Mouse (Mus musculus) monocyte, adult 2 months (primary cell): ENCODE measurements around the gene Ugt1a9.

ENCODE experiments used
- DNase-seq, 2 experiments: peaks; one replicate each; pipeline ENCODE4 v3.0.0; 2022; ENCODE audit warnings: low spot score in 2 of 2, low read depth in 1 of 2

Ugt1a9 gene

DNA sequence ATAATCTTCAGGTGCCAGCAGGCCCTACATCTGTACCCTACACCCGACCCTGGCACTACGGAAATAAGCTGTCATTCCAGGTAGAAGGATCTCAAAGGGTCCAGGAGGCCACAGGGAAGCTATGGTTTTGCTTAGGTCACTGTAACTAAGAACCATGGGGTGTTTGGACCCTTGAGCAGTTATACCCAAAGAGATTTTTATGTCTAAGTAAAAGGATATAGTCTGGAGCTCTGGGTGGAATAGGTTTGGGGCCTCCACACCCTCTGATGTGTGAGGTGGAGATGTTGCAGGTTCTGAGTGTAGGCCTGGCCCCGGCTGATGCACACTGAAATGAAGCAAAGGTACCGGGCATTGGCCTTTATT, 163.6 kb downstream of the Ugt1a9 start:
- no peak for DNase-seq

DNA sequence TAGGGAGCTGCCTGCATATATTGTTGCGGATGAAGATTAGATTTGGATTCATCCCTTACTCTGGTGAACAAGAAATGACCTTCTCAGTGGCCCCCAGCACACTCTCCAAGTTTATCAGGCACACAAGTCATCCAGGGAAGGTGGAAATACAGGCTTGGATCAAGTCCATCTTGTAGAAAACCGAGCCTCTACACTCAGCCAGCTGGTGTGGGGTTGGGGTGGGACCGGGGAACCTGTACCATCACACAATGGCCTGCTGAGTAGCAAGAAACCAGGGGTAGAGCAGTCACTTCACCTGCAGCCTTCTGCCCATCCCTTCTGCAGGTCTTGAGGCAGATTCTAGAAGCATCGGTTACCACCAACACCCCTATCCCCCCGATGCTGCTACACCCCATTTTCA, 164.0 kb downstream of the Ugt1a9 start:
- DNase-seq: no peak

DNA sequence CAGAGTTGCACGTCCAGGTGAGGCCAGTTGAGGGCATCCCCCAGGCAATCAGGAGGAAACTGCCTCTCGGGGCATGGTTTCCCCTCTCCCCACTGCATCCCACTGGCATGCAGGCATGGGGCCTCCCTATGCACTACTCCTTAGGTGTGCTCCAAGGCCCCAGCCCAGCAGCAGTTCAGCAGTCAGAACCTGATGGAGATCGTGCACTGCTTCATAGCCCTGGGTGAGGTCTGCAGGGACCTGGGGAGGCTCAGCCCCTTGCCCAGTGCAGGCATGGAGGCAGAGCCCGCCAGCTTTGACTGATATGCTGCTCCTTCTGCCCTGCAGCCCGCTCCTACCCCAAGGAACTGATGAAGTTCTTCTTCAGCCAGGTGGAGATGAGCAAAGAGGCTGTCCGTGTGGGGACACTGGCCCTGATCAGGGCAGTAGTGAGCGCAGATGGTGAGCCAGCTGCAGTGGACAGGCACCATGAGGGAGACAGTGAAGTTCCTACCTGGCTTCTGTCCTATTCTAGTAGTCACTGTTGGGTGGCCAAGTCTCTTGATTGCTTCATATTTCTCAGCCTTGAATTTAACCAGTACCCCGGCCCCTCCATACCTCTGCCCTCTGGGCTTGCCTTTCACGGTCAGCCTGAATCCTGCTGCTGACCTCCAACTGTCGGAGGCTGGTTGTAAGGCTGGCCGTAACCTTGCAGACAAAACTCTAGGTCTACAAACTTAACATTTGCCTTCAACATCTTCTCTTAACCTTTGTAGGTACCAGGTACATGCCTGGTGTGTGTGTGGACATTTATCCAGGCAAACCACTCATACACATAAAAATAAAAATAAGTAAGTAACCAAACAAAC, 164.7 kb downstream of the Ugt1a9 start:
- no peak for DNase-seq

DNA sequence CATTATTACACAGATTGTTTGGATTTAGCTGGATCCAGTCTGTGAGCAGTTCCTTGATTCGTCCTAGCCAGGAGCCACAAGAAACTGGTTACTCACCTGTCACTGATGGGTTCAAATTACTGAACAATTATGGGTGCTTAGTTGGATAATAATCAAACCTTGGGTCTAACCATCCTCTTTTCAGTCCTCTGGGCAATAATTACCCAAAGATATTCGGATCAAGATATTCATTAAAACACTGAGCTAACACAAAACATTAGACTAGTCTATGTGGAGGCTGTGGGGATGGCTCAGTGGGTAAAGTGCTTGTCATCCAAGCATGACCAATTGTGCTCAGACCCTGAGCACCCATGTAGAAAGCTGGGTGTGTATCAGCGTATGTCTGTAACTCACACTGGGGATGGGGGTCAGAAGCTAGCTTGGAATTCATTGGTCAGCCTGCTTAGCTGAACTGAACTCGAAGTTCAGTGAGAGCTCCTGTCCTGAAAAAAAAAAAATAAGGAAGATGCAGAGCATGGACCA, 165.4 kb downstream of the Ugt1a9 start:
- DNase-seq: no peak

DNA sequence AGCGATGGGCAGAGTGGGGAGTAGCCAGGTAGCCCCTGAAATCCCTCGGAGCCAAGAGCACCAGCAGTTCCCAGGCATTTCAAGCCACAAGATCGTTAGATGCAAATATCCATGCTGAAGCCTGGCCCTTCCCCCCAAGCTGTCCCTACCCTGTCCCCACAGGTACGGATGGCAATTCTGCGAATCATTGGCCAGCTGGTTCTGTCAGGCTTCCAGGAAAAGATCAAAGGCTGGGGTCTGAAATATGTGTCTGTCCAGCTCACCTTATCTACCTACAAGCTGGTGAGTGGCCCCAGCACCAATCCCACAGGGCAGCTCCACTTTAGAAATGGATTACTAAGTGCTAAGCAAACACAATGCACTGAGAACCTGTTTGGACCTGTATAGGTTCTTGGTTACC, 166.7 kb downstream of the Ugt1a9 start:
- DNase-seq: no peak

DNA sequence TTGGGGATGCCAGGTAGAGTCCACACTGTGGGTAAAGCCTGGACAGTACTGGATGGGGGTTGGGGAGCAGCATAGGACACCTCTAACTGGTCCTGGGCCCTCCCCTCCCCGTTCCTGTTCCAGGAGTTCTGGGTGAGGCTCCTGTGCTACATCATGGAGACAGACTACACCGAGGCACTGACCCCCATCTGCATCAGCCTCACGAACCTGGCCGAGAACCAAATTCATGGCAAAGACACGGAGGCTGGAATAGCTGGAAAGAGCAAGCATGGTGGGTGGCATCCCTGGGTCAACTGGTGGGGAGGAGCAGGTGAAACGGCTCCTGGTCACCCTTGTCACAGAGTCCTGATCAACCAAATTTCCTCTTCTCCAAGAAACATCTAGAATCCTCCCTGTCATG, 168.2 kb downstream of the Ugt1a9 start:
- no peak for DNase-seq

DNA sequence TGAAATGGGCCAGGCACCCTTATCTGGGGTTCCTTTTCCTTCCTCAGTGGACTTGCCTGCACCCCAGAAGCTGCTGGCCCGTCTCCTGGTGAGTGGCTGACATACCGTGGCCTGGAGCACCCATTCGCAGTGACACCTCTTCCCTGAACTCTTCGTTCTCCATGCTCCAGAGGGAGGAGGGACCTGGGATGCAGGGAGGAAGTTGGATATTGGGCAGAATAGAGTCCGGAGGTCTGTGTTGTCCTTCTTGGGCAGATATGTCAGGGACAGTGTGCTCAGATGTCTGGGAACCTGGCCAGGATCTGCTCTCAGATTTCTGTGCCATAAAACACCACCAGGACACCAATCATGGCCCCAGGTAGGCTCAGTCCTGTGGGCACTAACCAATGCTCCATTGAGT, 169.5 kb downstream of the Ugt1a9 start:
- DNase-seq: no peak

DNA sequence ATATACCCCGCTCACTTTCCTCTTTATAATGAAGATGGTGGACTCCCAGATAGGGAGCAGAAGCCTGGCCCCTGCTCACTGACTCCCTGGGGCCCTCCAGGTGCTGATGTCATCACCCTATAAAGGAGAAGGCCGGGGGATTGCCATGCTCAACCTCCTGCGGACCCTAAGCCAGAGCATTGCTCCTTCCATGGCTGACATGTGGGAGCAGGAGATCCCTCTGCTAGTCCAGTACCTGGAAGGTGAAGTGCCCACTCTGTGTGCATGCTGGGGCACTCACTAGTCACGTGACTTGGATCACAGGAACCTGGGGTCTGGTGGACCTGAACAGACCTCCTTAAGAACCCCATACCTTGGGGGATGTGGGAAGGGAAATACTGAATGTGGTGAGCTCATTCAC, 170.0 kb downstream of the Ugt1a9 start:
- no peak for DNase-seq

DNA sequence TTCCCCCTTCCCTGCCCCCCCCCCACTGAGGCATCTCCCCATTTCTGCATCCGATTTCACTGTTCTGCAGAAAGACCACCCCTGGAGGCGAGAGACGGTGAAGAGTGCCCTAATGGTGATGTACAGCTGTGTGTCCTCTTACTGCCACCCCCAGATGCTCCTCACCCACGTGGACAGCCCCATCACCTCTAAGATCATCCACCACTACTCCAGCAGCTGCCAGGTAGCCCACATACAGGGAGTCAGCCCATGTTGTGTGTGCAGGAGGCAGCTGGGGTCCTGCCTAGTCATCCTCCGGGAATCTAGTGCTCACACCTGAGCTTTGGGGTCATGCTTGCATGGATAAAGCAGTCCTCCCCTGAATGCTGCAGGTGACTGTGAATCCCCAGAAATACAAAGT, 173.3 kb downstream of the Ugt1a9 start:
- DNase-seq: no peak

DNA sequence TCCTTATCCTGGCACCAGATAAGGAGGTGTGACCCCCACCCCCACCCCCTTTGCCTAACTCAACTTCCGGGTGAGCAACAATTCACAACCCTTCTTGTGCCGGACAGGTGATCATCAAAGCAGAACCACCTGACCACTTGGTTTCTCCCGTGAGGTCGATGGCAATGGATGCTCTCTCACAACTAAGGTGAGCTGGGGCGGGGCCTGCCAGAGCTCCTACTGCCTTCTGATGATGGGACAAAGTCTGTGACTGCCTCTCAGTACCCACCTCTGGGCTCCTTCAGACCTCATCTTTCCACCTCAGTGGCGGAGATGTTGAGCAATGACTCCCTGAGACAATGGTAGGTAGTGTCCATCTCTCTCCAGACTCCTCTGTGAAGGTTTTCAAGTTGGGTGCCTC, 175.3 kb downstream of the Ugt1a9 start:
- no peak for DNase-seq

DNA sequence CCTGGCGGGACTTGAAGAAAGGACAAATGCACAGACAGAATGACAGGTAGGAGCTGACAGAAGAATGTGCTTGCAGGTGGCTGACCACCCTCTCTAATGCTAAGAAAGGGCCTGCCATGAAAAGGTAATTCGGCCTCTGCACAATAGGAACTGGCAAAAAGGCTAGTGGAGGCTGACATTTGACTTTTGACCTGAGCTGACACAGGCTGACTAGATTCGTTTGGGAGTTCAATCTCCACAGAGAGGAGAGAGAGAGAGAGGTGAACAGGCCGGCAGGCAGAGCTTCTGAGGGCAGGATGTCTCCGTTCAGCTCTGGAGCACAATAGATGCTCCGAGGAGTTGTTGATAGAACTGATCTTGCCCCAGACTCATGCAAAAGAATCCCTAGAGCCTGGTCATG, 175.8 kb downstream of the Ugt1a9 start:
- DNase-seq: no peak

DNA sequence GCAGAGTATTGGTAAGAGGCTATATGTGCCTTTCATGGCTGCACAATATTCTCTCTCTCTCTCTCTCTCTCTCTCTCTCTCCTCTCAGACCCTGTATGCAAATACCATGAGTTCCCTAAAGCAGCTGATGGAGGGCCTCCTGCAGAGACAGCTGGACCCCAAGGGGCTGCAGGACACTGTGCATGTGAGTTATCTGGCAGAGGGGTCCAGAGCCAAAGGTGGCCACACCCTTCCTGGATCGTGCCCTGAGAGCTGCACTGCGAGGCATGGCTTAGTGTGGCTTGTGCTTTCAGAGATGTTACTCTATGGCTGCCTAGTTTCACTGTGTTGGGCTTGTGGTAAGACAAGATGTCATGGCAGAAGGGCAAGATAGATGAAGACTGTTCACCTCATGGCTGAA, 177.1 kb downstream of the Ugt1a9 start:
- DNase-seq: no peak

DNA sequence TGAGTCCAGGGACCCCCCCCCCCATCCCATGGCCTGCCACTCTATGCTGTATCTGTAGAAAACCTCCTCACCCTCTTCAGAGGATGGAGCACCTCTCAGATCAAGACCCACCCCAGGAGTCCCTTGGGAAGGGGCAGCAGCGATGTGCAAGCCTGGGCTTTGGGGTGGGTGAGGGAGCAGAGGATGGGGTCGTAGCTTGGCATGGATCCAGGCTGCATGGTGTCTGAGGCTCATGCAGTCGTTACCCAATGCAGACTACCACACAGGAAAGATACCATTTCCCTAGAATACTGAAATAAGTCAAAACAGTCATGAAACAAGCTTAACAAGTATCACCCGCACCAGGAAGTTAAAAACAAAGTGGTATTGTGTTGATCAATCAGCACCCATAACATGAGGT, 178.1 kb downstream of the Ugt1a9 start:
- DNase-seq: no peak

DNA sequence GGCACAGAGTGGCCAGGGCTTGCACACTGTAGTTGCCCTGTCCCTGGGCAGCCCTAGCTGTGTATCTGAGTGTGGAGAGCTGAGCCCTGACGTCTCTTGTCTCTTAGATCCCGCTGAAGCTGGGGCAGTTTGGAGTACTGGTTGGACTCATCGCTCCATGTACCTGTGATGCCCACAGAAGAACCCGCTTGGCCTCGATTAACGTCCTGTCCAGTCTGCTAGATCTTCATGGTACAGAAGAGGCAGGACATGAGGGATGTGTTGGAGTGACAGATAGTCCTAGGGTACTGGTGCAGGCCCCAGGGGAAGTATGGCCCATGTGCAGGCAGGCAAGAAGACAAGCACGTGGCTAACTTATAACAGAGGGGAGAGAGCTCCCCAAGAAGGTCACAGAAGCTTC, 179.0 kb downstream of the Ugt1a9 start:
- DNase-seq: no peak

DNA sequence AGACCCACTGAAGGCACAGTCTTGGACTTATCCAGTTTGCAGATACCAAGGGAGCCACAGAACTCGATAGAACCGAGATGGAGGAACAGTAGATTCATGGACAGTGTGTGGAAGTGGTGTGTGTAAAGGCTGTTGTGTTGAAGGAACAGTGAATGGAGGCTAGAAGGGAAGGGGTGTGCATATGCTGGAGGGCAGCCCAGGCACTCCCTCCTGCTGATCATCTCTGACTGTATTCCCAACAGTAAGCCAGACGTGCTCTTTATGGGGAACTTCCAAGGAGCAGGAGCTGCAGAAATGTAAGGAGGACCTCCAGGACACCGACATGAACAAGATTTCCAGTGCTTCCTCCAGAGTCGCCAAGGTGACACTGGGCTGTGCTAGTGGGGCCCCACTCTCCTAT, 179.4 kb downstream of the Ugt1a9 start:
- no peak for DNase-seq

DNA sequence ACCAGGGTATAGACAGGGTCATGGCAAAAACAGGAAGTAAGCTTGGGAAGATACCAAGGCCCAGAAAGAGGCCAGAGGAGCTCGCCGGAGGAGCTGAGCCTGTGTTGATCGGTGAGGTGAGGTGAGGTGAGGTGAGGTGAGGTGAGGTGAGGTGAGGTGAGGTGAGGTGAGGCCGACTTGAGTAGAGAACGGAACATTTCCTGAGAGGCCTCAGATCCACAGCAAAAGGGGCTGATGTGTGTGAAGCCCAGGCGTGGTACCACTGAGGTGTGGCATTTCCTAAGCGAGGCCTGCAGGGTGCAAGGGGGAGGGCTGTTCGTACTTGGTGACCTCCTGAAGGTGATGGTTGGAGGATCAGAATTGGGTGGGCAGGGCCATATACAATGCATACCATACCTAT, 182.5 kb downstream of the Ugt1a9 start:
- DNase-seq: no peak

DNA sequence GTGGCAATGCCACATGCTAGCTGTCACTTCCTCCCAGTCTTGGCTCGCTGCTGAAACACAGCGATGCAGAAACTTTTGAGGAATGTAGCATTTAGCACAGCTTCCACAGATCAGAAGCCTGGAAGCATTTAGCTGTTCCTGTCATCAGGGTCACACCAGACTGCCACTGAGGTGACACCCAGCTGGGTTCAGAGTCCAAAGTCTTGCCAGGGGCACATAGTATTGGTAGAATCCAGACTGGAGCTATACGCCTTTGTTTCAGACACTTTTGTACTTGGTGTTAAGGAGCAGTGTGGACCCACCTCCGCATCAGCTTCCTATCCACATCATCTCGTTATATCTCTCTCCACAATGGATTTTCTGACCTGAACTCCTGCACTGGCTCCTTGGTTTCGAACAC, 182.9 kb downstream of the Ugt1a9 start:
- DNase-seq: no peak

DNA sequence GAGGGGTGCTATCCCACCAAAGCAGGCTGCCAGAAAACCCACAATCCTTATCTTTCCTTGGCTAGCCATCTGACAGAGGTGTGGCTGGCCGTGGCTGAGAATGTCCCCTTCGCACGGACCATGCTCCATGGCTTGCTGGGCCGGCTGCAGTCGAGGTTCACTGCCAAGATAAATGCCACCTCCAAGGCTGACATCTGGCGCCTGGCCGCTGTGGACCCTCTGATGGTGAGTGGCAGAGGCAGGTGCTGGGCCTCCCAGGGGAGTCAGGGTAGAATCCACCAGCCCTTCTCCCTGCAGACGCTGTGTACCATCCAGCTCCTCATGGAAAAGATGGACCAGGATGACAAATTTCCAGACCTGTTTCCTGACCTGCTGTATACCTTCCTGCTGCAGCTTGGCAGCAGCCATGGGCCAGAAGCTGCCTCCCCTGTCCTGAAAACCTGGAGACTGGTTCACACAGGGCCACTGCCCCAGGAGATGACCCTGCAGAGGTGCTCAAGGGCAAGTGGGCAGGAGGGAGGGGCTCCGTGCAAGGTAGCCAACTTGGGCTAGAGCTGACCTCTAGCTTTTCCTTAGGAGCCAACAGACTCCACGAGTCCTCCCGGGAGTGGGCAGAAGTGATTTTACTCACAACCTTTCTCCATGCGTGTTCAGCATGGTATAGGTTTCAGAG, 184.3 kb downstream of the Ugt1a9 start:
- no peak for DNase-seq

DNA sequence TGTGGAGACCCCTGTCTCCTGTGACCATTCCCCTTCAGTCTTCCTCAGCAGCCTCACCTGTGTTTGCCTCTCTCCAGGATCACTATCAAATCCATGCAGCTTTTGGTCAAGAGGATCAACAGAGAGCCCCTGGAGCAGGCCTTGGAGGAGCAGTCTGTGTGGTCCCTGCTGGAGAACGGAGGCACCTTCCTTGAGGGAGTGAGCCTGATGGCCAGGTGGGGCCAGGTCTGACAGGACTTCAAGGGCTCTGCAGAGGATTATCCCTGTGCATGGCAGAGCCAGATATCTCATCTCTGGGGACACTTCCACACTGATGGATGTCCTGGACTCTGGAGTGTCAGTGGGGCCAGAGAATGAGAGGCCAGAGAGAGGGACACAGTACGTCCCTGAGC, 184.9 kb downstream of the Ugt1a9 start:
- no peak for DNase-seq

DNA sequence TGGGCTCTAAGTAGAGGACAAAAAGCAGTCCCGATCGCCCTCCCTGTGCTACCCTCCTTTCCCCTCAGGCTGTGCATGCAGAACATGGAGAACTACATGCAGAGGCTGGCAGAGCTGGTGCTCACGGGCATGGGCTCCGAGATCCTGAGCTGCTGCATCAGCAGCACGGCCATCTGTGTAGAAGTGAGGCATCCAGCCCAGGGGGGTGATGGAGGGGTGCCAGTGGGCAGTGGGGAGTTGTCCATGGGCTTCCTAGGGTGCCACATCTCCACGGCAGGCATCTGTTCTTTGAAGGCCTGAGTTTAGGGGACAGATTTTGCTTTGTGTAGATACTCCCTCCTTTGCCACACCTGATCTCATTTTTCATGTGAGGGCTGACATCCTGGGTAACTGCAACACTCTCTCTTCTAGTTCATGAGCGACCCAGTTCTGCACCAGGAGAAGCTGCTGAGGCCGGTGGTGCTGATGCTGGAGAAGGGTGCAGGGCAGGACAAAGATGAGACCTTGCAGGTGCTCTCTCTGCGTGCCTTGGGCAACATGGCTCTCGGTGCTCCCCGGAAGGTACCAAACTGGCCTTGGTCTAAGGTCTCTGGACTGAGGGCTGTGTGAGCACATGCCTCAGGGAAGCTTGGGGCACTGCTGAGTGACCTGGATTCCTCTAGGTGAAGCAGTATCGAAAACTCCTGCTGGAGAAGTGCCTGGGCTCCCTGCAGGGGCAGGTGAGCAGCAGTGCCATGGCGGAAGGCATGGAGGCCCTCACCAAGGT, 185.6 kb downstream of the Ugt1a9 start:
- DNase-seq: no peak

DNA sequence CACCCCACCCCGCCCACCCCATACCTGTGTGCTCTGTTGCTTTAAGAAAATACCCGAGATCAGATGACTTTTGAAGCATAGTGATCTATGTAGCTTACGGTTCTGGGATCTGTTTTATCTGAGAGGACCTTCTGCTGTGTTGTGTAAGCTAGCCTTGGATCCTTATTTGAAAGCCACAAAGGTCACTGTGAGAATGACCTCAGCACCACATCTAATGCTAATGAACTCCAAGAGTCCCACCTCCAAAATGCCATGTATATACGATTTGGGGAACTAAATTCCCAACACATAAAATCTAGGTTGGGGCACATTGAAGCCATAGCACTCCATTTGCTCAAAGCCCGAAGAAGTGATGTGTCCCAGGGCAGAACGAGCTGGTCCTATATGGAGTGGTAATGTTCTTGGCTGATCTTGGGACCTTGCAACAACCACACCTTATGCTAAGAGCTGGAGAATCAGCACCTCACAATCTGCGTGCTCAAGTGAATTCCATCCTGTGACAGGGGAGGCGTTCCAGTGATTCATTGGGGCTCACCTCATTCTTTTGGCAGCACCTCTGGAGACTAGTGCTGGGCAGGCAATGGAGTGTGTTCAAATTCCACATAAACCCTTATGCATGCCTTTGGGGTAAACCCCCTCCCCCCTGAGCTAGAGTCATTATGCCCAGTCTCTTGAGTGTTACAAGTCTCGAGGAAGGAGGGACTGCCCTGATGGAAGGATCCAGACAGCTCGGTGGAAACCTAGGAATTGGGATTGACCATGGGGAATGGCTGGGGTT, 186.5 kb downstream of the Ugt1a9 start:
- no peak for DNase-seq
